Mouse (Mus musculus): ENCODE data around the gene Npy5r. TPM values are rescaled to one million over a fixed set of nuclear protein-coding genes. Genes with fewer than 3 reads are reported as not detected.

Gene Npy5r
- polyA plus RNA-seq (2016; fragmentation: Nextera tagmentation; extraction: Ambion mirVana), result not detected in 2 replicates

DNA sequence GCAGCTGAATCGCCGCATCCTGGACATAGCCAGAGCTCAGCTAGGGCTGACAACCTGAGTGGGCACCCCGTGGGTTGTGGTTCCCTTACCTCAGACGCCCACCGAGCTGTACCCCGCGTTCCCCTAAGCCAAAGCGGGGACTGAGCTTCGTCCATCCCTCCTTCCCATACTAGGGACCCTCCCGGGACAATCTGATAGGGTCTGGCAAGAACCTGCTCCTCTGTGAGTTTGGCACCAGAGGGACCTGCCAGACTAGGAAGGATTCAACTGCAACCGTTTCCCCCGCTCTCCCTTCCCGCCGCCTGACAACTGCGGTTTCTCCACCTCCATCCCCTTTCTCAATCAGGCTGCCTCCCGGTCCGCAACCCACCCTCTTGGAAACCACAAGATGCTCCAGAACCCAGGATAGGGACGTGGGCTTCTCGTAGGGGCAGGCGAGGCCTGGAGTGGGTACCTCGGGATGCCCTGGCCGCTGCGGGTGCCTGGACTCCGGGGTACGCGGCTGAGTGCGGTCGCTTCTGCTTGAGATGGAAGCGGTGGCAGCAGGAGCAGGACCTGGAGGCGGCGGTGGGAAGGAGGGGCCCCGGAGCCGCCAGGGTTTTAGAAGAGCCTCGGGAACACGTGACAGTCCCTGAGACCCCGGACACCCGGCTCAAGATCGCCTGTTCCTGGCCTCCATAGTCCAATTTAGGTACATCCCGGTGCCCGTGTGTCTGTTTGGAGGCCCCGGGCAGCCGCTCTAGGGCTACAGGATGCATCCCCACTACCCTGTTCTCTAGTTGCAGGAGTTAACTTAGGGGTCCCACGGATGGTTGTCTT is at the start of gene Npy5r:
Gene Npy5r (minus strand): TSS at position 618 of the 819 bp plus-strand sequence.
- peak within 1 kb of the TSS; percentile 62; the same call in 1 of the 2 replicates for H3K27ac ChIP-seq
- peaks cover 42% of the 10 kb centered on the region for H3K27me3 ChIP-seq (ENCODE audit: low read depth, poor library complexity, severe bottlenecking)
- H3K4me1 ChIP-seq, result peaks cover 9% of the 10 kb centered on the region
- WGBS, result 1% methylated on average over 43 of the region's 43 CpGs
- peak within 1 kb of the TSS; percentile 55 for H3K4me3 ChIP-seq
- no peaks in the 10 kb centered on the region for H3K9me3 ChIP-seq (replicated peaks)
- no peaks in the 10 kb centered on the region for H3K36me3 ChIP-seq
- peak; percentile 64 for DNase-seq (ENCODE audit: low spot score)

GRCm38 (mm10) chr8:66731957-66732356 is 44.0 kb upstream of the Npy5r start:
- no peaks in the 10 kb centered on the region for H3K27me3 ChIP-seq (ENCODE audit: low read depth, poor library complexity, severe bottlenecking)
- H3K4me1 ChIP-seq, result no peaks in the 10 kb centered on the region
- no peaks in the 10 kb centered on the region for H3K9me3 ChIP-seq (replicated peaks)
- no peak for DNase-seq (ENCODE audit: low spot score)
- no peak overlapping the region for H3K27ac ChIP-seq
- no peaks in the 10 kb centered on the region for H3K36me3 ChIP-seq
- H3K4me3 ChIP-seq, result no peak overlapping the region
- 52% methylated on average over 5 of the region's 5 CpGs for WGBS

- Histone ChIP-seq H3K27ac (no peak overlapping the region), H3K36me3 (no peaks in the 10 kb centered on the region), H3K4me3 (no peak overlapping the region), H3K27me3 (ENCODE audit: low read depth, poor library complexity, severe bottlenecking) (no peaks in the 10 kb centered on the region), H3K9me3 (replicated peaks) (no peaks in the 10 kb centered on the region), H3K4me1 (no peaks in the 10 kb centered on the region)
- WGBS, result 43% methylated on average over 7 of the region's 7 CpGs
- no peak for DNase-seq (ENCODE audit: low spot score)
Observed at GRCm38 (mm10) chr8:66729446-66729845, 41.5 kb upstream of the Npy5r start.

DNA sequence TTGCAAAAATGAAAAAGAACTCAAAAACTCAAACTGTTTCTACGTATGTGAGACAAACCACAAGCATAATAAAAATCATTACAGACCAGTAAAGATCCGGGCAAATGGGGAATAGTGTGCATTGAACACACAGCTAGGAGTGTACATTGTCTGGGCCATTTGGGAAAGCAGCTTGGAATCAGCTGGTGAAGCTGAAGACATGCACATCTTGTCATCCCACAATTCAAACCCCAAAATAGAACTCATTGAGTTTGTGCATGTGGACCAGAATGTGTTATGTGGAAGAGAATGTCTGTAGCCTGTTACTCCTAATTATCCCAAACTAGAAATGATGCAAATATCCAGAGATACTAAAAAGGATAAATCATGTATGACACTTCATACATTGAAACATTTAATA is 34.9 kb upstream of the Npy5r start:
- Histone ChIP-seq H3K4me1 (no peaks in the 10 kb centered on the region), H3K27ac (no peak overlapping the region), H3K27me3 (ENCODE audit: low read depth, poor library complexity, severe bottlenecking) (no peaks in the 10 kb centered on the region), H3K4me3 (no peak overlapping the region), H3K9me3 (replicated peaks) (no peaks in the 10 kb centered on the region), H3K36me3 (no peaks in the 10 kb centered on the region)
- 89% methylated on average over 2 of the region's 2 CpGs for WGBS
- DNase-seq (ENCODE audit: low spot score), result no peak

DNA sequence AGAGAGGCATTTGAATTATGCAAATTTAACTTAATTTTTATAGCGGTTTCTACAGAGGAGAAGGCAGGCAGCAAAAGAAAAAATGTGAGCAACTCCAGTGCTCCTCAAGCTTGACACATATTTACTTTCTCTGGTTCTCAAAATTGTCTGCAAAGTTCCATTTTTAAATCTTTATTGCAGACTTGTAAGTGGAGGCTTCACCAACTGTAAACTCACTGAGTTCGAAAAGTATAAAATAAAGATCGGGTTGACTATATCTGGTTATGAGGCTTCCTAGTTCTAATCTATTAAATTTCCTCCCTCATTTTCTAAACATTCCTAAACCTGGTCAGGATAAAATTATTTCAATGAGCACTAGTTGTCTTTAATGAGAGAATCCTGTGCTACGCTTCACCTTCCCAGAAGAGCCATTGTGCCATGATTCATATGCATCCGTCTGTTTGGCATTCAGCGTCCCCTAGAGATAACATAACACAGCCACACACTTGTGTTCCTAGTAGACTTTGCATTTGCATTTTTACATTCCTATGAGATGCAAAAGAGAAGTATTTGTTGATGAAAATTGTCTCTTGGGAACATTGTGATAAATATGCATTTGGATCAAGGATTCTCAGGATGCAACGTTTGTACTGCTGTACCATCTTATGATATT is 26.5 kb upstream of the Npy5r start:
- no peak overlapping the region for H3K4me3 ChIP-seq
- no peaks in the 10 kb centered on the region for H3K36me3 ChIP-seq
- no peak overlapping the region for H3K27ac ChIP-seq
- H3K9me3 ChIP-seq (replicated peaks), result no peaks in the 10 kb centered on the region
- no peak for DNase-seq (ENCODE audit: low spot score)
- no peaks in the 10 kb centered on the region for H3K27me3 ChIP-seq (ENCODE audit: low read depth, poor library complexity, severe bottlenecking)
- no peaks in the 10 kb centered on the region for H3K4me1 ChIP-seq
- WGBS, result 95% methylated on average over 7 of the region's 7 CpGs

DNA sequence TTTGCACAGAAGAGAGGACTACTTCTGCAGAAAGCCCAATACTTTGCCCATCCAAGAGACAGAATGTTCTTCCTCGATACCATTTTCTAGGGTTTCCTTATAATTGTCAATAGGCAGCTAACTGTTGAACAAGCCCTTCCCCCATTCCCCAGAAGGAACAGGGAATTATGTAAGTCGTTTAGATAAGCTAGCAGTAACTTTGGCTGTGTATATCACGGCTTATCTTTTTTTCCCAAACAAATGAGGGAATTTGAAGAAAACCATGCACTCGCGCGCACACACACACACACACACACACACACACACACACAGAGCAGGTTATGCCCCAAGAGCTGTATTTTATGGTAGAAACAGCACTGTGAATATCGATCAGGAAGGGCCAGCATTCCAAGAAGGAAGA is 10.9 kb upstream of the Npy5r start:
- no peak overlapping the region for H3K4me3 ChIP-seq
- WGBS, result 70% methylated on average over 7 of the region's 7 CpGs
- 0 out of 2 replicates have a peak, but pooled peaks cover 6% of the 10 kb centered on the region for H3K4me1 ChIP-seq
- peaks cover 51% of the 10 kb centered on the region for H3K27me3 ChIP-seq (ENCODE audit: low read depth, poor library complexity, severe bottlenecking)
- no peaks in the 10 kb centered on the region for H3K36me3 ChIP-seq
- DNase-seq (ENCODE audit: low spot score), result no peak
- H3K9me3 ChIP-seq (replicated peaks), result no peaks in the 10 kb centered on the region
- no peak overlapping the region for H3K27ac ChIP-seq

- Histone ChIP-seq H3K4me3 (0 out of 2 replicates have a peak overlapping the region, but pooled peaks have one; percentile 42), H3K36me3 (no peaks in the 10 kb centered on the region), H3K4me1 (0 out of 2 replicates have a peak, but pooled peaks cover 6% of the 10 kb centered on the region), H3K27ac (no peak overlapping the region), H3K27me3 (ENCODE audit: low read depth, poor library complexity, severe bottlenecking) (peaks cover 51% of the 10 kb centered on the region), H3K9me3 (replicated peaks) (no peaks in the 10 kb centered on the region)
- no peak for DNase-seq (ENCODE audit: low spot score)
- 6% methylated on average over 7 of the region's 7 CpGs for WGBS
Observed at GRCm38 (mm10) chr8:66698011-66698410, 10.1 kb upstream of the Npy5r start.

DNA sequence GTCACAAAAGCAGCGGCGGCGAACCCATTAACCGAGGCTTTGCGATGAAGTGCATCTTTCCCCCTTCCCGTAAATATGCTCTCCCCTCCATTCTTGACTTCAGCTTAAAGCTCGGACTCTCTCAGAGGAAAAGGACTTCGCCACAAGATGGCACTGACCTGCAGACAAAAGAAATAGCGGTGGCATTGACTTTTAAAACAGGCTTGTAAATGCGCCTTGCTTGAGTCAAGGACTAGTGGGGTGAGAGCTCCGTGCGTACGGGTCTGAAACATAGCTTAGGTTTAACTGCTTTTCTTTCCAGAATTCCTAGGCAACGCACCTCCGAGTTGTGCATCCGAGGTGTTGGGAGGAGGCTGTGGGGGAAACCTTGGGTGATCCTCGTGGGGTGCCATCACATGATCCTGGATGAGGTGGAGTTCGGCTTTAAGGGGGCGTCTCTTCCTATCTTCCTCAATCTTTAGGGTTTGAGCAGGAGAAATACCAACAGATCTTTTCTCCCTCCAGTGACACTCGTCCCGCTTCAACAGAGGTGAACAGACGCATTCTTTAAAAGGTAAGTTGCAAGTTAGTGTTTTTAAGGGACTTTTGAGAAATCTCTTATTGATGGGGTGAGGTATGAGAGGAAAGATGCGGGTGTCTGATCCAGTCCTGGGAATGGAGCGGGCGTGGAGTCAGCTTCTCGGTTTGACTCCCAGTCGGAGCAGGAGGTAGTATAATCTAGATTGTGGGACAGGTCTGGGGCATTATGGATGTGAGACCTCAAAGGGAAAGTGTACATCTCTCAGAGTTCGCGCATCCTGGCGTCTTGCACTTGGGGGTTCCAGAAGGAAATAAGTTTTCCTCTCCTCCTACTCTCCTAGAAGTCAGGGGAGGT is 9.3 kb upstream of the Npy5r start, which contains the start of gene Npy1r:
Gene Npy1r (plus strand): TSS at position 223 of the 874 bp plus-strand sequence.
- H3K4me1 ChIP-seq, result 0 out of 2 replicates have a peak, but pooled peaks cover 6% of the 10 kb centered on the region
- H3K36me3 ChIP-seq, result no peaks in the 10 kb centered on the region
- peak within 1 kb of the TSS; percentile 42 for H3K4me3 ChIP-seq
- no peaks in the 10 kb centered on the region for H3K9me3 ChIP-seq (replicated peaks)
- no peak within 1 kb of the TSS for H3K27ac ChIP-seq
- WGBS, result under 1% methylated on average over 30 of the region's 30 CpGs
- DNase-seq (ENCODE audit: low spot score), result peak; percentile 50
- peaks cover 51% of the 10 kb centered on the region for H3K27me3 ChIP-seq (ENCODE audit: low read depth, poor library complexity, severe bottlenecking)

DNA sequence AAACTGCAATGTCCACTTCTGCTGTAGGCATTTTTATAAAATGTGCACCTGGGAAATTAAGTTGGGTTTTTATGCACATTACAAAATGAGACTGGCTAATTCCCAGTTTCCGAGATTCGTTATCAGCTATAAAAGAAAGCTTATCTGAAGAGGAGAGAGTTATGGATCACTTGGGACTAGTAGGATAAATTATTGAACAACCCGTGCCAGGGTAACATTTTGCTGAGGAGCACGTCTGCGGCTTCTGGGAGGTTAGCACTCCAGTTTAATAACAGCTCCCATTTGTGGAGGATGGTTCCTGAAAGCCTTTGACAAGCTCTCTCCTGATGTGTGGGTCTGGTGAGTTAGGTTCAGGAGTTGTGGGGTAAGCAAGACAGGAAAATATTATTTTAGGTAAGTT is 2.5 kb upstream of the Npy5r start:
- WGBS, result 84% methylated on average over 5 of the region's 5 CpGs
- H3K27me3 ChIP-seq (ENCODE audit: low read depth, poor library complexity, severe bottlenecking), result peaks cover 47% of the 10 kb centered on the region

GRCm38 (mm10) chr8:66688799-66689198 is 871 bp upstream of the Npy5r start:
- peaks cover 42% of the 10 kb centered on the region for H3K27me3 ChIP-seq (ENCODE audit: low read depth, poor library complexity, severe bottlenecking)
- no peaks in the 10 kb centered on the region for H3K9me3 ChIP-seq (replicated peaks)
- no peak overlapping the region for H3K27ac ChIP-seq
- no peaks in the 10 kb centered on the region for H3K36me3 ChIP-seq
- H3K4me1 ChIP-seq, result peaks cover 9% of the 10 kb centered on the region
- 67% methylated on average over 4 of the region's 4 CpGs for WGBS
- H3K4me3 ChIP-seq, result no peak overlapping the region
- no peak for DNase-seq (ENCODE audit: low spot score)

More for the DNA sequence above, 2.5 kb upstream of the Npy5r start:
- H3K36me3 ChIP-seq, result no peaks in the 10 kb centered on the region
- no peak for DNase-seq (ENCODE audit: low spot score)
- H3K27ac ChIP-seq, result no peak overlapping the region
- no peaks in the 10 kb centered on the region for H3K9me3 ChIP-seq (replicated peaks)
- H3K4me3 ChIP-seq, result no peak overlapping the region
- peaks cover 9% of the 10 kb centered on the region for H3K4me1 ChIP-seq

DNA sequence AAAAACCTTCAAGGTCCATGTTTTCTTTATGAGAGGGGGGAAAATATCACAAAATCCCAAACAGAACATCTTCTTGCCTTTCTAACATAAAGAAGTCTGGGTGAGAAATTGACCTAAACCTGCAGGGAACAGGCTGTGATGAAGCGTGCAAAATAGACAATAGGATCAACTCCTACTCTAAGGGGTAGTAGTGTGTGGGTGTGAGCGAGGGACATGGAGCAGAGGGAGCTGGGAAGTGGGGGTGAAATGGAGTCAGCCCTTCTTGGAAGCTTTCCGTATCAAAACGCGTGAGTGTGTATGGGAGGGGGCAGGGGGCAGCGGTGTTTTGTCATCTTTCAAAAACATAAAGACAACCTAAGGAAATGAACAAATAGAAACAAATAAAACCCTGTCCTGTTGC is 467 bp upstream of the Npy5r start:
- DNase-seq (ENCODE audit: low spot score), result no peak
- Histone ChIP-seq H3K36me3 (no peaks in the 10 kb centered on the region), H3K27me3 (ENCODE audit: low read depth, poor library complexity, severe bottlenecking) (peaks cover 42% of the 10 kb centered on the region), H3K4me1 (peaks cover 9% of the 10 kb centered on the region), H3K4me3 (peak overlapping the region; percentile 55; the same call in 1 of the 2 replicates), H3K27ac (no peak overlapping the region), H3K9me3 (replicated peaks) (no peaks in the 10 kb centered on the region)
- WGBS, result 60% methylated on average over 6 of the region's 6 CpGs

DNA sequence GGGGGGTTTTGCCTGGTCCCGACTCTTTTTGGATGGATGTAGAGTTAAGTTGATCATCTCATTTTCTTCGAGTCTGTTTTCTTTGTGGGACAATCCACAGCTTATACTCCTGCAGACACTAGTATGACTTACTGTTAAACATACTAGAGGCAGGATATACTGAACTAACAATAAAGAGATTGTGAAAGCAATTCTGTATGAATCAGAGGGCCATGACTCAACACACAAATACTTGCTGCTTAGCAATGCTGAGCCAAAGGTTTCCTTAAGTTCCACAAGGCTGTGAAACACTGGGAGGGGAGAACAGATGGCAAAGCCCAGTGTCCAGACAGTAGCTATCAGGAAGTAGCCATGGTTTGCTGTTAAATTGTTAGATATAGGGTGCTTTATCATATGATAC is 6.7 kb downstream of the Npy5r start:
- Histone ChIP-seq H3K9me3 (replicated peaks) (no peaks in the 10 kb centered on the region), H3K36me3 (no peaks in the 10 kb centered on the region), H3K4me1 (no peaks in the 10 kb centered on the region), H3K27me3 (ENCODE audit: low read depth, poor library complexity, severe bottlenecking) (peaks cover 7% of the 10 kb centered on the region), H3K27ac (no peak overlapping the region), H3K4me3 (no peak overlapping the region)
- WGBS, result 90% methylated on average over 2 of the region's 2 CpGs
- DNase-seq (ENCODE audit: low spot score), result no peak
